Mouse (Mus musculus): ENCODE measurements around the gene Itga5. TPM values are rescaled to one million over a fixed set of nuclear protein-coding genes. Genes with fewer than 3 reads are reported as not detected.
"Not testable (repeated sequence)": the region's sequence is repeated elsewhere in the genome, so short reads cannot be mapped to it uniquely, and the experiment has no call there.

Gene Itga5
- polyA plus RNA-seq (2015; fragmentation: Nextera tagmentation; extraction: Ambion mirVana): 30.0 and 31.2 TPM in 2 replicates

DNA sequence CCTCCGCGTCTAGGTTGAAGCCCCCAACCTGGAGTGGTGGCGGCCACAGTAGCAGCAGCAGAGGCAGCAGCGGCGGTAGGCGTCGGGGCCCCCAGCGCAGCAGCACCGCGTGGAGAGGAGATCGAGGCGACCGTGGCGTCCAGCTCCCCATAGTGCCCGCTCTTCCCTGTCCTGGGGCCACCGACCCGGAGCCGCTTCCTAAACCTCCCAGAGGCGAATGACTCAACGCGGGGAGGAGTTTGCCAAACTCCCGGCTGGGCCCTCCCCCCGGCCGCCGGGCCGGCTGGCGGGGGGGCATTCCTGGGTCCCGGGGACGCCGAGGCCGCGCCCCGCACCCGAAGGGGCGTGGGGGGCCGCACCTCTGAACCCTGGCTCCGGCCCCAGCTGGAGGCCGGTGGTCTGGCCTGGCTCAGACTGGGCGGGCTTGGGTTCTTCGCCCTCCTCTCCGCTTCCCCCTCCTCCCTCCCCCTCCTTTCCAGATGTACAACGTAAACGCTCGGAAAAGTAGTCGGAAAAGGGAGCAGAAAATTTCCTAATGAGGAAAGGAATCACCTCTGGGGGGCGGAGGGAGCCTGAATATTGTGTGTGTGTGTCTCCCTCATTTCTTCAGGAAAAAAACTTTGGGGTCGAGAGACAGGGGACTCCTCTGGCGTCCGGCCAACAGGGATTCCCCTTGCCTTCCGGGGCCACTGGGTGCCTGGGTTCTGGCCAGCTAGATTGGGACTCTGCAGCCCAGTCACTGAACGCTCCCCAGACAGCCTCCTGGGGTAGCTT lies at the start of gene Itga5:
Gene Itga5, minus strand, starts transcription at position 388 of the 774 bp plus-strand sequence.
- Histone ChIP-seq H3K9ac (replicated peaks; ENCODE audit: low read depth) (peak within 1 kb of the TSS; percentile 94), H3K27me3 (replicated peaks; ENCODE audit: insufficient read depth, low read length) (no peaks in the 10 kb centered on the region), H3K4me2 (replicated peaks; ENCODE audit: low read depth, low read length) (peak within 1 kb of the TSS; percentile 90), H3K9me3 (ENCODE audit: low read length) (no peaks in the 10 kb centered on the region), H3K27ac (ENCODE audit: low read length) (peak within 1 kb of the TSS; percentile 81), H3K4me1 (ENCODE audit: insufficient read depth, low read depth, low read length) (no peaks in the 10 kb centered on the region; the same call in 1 of the 2 replicates), H3K36me3 (ENCODE audit: insufficient read depth, low read length) (no peaks in the 10 kb centered on the region), H3K4me3 (ENCODE audit: low read depth, low read length) (peak within 1 kb of the TSS; percentile 81)
- DNase-seq (ENCODE audit: low spot score) (peak; percentile 87), ATAC-seq (peak; percentile 85)
- under 1% methylated on average over 43 of the region's 51 CpGs for WGBS
- TF ChIP-seq CTCF (IDR thresholded peaks at IDR 0.05) (peak; percentile 36), EP300 (IDR thresholded peaks at IDR 0.05) (no peak)

DNA sequence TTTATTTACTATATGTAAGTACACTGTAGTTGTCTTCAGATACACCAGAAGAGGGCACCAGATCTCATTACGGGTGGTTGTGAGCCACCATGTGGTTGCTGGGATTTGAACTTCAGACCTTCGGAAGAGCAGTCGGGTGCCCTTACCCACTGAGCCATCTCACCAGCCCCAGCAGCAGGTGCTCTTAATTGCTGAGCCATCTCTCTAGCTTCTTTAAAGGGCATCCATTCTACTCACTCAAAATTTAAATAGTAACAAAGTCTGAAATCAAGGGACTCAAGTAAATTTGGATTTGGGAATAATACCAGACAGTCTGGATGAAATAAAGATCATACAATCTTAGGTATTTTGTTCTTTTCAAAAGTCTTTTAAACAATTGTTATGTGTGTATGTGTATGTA lies 39.0 kb upstream of the Itga5 start:
- WGBS: 88% methylated on average over 2 of the region's 3 CpGs
- ATAC-seq; H3K36me3 ChIP-seq (ENCODE audit: insufficient read depth, low read length); H3K4me3 ChIP-seq (ENCODE audit: low read depth, low read length); H3K9me3 ChIP-seq (ENCODE audit: low read length); DNase-seq (ENCODE audit: low spot score); H3K9ac ChIP-seq (replicated peaks; ENCODE audit: low read depth); H3K27ac ChIP-seq (ENCODE audit: low read length); H3K27me3 ChIP-seq (replicated peaks; ENCODE audit: insufficient read depth, low read length); H3K4me1 ChIP-seq (ENCODE audit: insufficient read depth, low read depth, low read length); H3K4me2 ChIP-seq (replicated peaks; ENCODE audit: low read depth, low read length): not testable (repeated sequence)

DNA sequence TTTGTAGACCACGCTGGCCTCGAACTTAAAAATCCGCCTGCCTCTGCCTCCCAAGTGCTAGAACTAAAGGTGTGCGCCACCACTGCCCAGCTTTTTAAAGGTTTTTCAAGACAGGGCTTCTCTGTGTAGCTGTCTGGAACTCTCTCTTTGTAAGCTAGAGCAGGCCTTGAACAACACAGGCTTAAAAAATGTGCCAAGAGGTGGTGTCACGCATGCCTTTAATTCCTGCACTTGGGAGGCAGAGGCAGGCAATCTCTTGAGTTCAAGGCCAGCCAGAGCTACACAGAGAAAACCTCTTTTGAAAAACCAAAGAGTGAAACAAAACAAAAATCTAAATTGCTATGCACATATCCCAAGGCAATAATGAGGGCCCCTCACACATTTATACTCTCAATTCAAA lies 34.8 kb upstream of the Itga5 start:
- Histone ChIP-seq H3K27ac (ENCODE audit: low read length) (no peak overlapping the region), H3K9ac (replicated peaks; ENCODE audit: low read depth) (no peak overlapping the region), H3K4me3 (ENCODE audit: low read depth, low read length) (no peak overlapping the region), H3K4me2 (replicated peaks; ENCODE audit: low read depth, low read length) (no peak overlapping the region), H3K27me3 (replicated peaks; ENCODE audit: insufficient read depth, low read length) (no peaks in the 10 kb centered on the region), H3K4me1 (ENCODE audit: insufficient read depth, low read depth, low read length) (no peaks in the 10 kb centered on the region), H3K9me3 (ENCODE audit: low read length) (no peaks in the 10 kb centered on the region), H3K36me3 (ENCODE audit: insufficient read depth, low read length) (no peaks in the 10 kb centered on the region)
- 91% methylated on average over 5 of the region's 5 CpGs for WGBS
- DNase-seq (ENCODE audit: low spot score): no peak
- TF ChIP-seq EP300 (IDR thresholded peaks at IDR 0.05) (no peak), CTCF (IDR thresholded peaks at IDR 0.05) (no peak)
- ATAC-seq: no peak

DNA sequence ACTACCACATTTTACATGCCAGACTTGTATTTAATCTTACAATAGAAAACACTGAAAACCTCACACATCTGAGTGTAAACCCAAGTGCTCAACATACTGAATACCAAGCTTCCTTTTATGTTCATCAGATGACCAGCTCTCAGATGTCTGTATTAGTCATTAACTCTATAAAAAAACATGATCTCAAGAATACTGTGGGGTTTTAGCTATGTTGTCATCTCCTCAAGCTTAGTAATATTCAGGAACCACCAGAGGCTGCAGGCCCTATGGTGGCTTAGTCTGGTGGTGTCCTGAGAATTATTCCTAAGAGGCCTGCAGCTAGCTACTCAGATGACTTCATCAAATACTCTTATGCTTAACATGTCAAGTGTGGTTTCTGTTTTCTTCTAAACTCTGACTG lies 27.0 kb upstream of the Itga5 start:
- no peaks in the 10 kb centered on the region for H3K27me3 ChIP-seq (replicated peaks; ENCODE audit: insufficient read depth, low read length)
- DNase-seq (ENCODE audit: low spot score): no peak
- H3K9me3 ChIP-seq (ENCODE audit: low read length): no peaks in the 10 kb centered on the region
- ATAC-seq: no peak
- no peak overlapping the region for H3K4me2 ChIP-seq (replicated peaks; ENCODE audit: low read depth, low read length)
- no peak overlapping the region for H3K9ac ChIP-seq (replicated peaks; ENCODE audit: low read depth)
- TF ChIP-seq CTCF (IDR thresholded peaks at IDR 0.05): no peak
- no peak for TF ChIP-seq EP300 (IDR thresholded peaks at IDR 0.05)
- H3K4me1 ChIP-seq (ENCODE audit: insufficient read depth, low read depth, low read length): no peaks in the 10 kb centered on the region
- H3K4me3 ChIP-seq (ENCODE audit: low read depth, low read length): no peak overlapping the region
- no peak overlapping the region for H3K27ac ChIP-seq (ENCODE audit: low read length)
- no peaks in the 10 kb centered on the region for H3K36me3 ChIP-seq (ENCODE audit: insufficient read depth, low read length)

DNA sequence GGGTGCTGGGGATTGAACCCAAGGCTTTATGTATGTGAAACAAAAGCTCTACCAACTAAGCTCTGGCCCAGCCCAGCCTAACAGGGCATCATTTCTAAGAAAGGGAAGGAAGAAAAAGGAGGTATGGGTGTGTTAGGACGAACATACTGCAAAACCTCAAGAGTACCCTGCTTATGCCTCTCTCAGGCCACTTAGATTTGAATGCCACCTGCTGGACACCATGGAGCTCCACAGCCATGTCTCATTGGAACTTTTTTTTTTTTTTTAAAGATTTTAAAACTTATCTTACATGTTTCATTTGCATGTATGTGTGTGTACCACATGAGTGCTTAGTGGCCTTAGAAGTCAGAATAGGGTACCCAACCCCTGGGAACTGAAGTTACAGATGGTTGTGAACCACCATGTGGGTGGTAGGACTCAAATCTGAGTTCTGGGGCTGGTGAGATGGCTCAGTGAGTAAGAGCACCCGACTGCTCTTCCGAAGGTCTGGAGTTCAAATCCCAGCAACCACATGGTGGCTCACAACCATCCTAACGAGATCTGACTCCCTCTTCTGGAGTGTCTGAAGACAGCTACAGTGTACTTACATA lies 22.1 kb upstream of the Itga5 start:
- DNase-seq (ENCODE audit: low spot score) (peak; percentile 87), ATAC-seq (peak; percentile 55)
- H3K4me1 ChIP-seq (ENCODE audit: insufficient read depth, low read depth, low read length): 0 out of 2 replicates have a peak, but pooled peaks cover 3% of the 10 kb centered on the region
- no peak for TF ChIP-seq EP300 (IDR thresholded peaks at IDR 0.05)
- peak; percentile 86 for TF ChIP-seq CTCF (IDR thresholded peaks at IDR 0.05)
- no peak overlapping the region for H3K4me3 ChIP-seq (ENCODE audit: low read depth, low read length)
- no peaks in the 10 kb centered on the region for H3K9me3 ChIP-seq (ENCODE audit: low read length)
- H3K27ac ChIP-seq (ENCODE audit: low read length): no peak overlapping the region
- 42% methylated on average over 4 of the region's 4 CpGs for WGBS
- H3K27me3 ChIP-seq (replicated peaks; ENCODE audit: insufficient read depth, low read length): no peaks in the 10 kb centered on the region
- H3K9ac ChIP-seq (replicated peaks; ENCODE audit: low read depth): no peak overlapping the region
- no peaks in the 10 kb centered on the region for H3K36me3 ChIP-seq (ENCODE audit: insufficient read depth, low read length)
- no peak overlapping the region for H3K4me2 ChIP-seq (replicated peaks; ENCODE audit: low read depth, low read length)

DNA sequence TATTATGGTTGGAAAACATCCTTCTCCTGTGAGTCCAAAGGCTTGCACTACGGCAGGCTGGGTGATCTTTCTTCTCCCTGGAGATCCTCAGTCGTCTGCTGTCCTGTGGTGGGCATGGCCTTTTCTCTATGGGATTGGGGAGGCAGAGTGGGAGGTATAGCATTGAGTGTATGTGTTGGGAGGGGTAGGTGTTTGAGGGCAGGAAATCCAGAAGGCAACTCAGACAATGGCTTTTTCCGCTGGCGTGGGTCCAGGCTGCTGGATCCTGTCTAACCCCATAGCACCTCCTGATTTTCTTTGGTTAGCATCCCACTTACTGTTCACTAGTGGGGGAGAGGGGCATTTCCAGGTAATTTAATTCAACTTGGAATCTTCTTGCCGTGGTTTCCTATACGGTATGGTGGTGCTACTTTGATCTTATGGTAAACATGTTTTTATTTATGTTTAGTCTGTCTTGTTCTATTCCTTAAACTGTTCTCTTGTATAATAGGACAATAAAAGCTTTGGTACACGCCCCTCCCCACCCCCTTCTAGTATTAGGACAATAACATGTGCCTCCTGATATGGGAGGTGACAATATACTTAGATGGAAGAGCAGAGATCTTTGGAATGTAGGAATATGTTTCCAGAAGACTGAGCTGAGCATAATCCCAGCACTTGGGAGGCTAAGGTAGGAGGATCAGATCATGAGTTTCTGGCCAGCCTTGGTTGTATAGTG lies 17.4 kb upstream of the Itga5 start:
- H3K4me1 ChIP-seq (ENCODE audit: insufficient read depth, low read depth, low read length): 0 out of 2 replicates have a peak, but pooled peaks cover 11% of the 10 kb centered on the region
- no peak for TF ChIP-seq CTCF (IDR thresholded peaks at IDR 0.05)
- peak; percentile 63 for TF ChIP-seq EP300 (IDR thresholded peaks at IDR 0.05)
- peak overlapping the region; percentile 48; the same call in 1 of the 2 replicates for H3K27ac ChIP-seq (ENCODE audit: low read length)
- no peak overlapping the region for H3K4me3 ChIP-seq (ENCODE audit: low read depth, low read length)
- no peaks in the 10 kb centered on the region for H3K9me3 ChIP-seq (ENCODE audit: low read length)
- H3K9ac ChIP-seq (replicated peaks; ENCODE audit: low read depth): no peak overlapping the region
- ATAC-seq (peak; percentile 66), DNase-seq (ENCODE audit: low spot score) (peak; percentile 55)
- 46% methylated on average over 7 of the region's 7 CpGs for WGBS
- no peaks in the 10 kb centered on the region for H3K36me3 ChIP-seq (ENCODE audit: insufficient read depth, low read length)
- H3K27me3 ChIP-seq (replicated peaks; ENCODE audit: insufficient read depth, low read length): no peaks in the 10 kb centered on the region
- peak overlapping the region; percentile 23; the same call in 1 of the 2 replicates for H3K4me2 ChIP-seq (replicated peaks; ENCODE audit: low read depth, low read length)

Data from lung, postnatal 0 days (tissue).